Mouse (Mus musculus): Measurements from ENCODE around the gene Slit3. TPM values are rescaled to one million over a fixed set of nuclear protein-coding genes. Genes with fewer than 3 reads are reported as not detected.
A peak's percentile ranks its signal among the peaks of the same experiment; 100 is the strongest.

The Slit3 gene
- polyA plus RNA-seq, 1 experiment, result 211 TPM

- H3K4me3 ChIP-seq (ENCODE audit: insufficient read depth, low read length), result no peak overlapping the region
- H3K27ac ChIP-seq (ENCODE audit: insufficient read depth, low read length), result no peak overlapping the region
- H3K4me1 ChIP-seq (ENCODE audit: control insufficient read depth, insufficient read depth, low read length), result no peaks in the 10 kb centered on the region; the same call in 1 of the 2 replicates
- TF ChIP-seq CTCF (IDR thresholded peaks at IDR 0.05; ENCODE audit: borderline replicate concordance, insufficient read depth, low read length) (no peak), POLR2A (IDR thresholded peaks at IDR 0.05; ENCODE audit: low read depth, low read length) (no peak)
Observed at GRCm38 (mm10) chr11:35340752-35341151, 219.7 kb downstream of the Slit3 start.

- H3K27ac ChIP-seq (ENCODE audit: insufficient read depth, low read length), result no peak overlapping the region
- TF ChIP-seq CTCF (IDR thresholded peaks at IDR 0.05; ENCODE audit: borderline replicate concordance, insufficient read depth, low read length), result no peak
- no peak for TF ChIP-seq POLR2A (IDR thresholded peaks at IDR 0.05; ENCODE audit: low read depth, low read length)
- H3K4me3 ChIP-seq (ENCODE audit: insufficient read depth, low read length), result no peak overlapping the region
- no peaks in the 10 kb centered on the region; the same call in 1 of the 2 replicates for H3K4me1 ChIP-seq (ENCODE audit: control insufficient read depth, insufficient read depth, low read length)
Observed at GRCm38 (mm10) chr11:35342486-35342885, 221.5 kb downstream of the Slit3 start.

GRCm38 (mm10) chr11:35345696-35346480 is 224.9 kb downstream of the Slit3 start:
- H3K4me1 ChIP-seq (ENCODE audit: control insufficient read depth, insufficient read depth, low read length), result peaks cover 7% of the 10 kb centered on the region
- H3K4me3 ChIP-seq (ENCODE audit: insufficient read depth, low read length), result no peak overlapping the region
- no peak overlapping the region for H3K27ac ChIP-seq (ENCODE audit: insufficient read depth, low read length)
- no peak for TF ChIP-seq POLR2A (IDR thresholded peaks at IDR 0.05; ENCODE audit: low read depth, low read length)
- no peak for TF ChIP-seq CTCF (IDR thresholded peaks at IDR 0.05; ENCODE audit: borderline replicate concordance, insufficient read depth, low read length)

- no peak overlapping the region for H3K4me3 ChIP-seq (ENCODE audit: insufficient read depth, low read length)
- H3K27ac ChIP-seq (ENCODE audit: insufficient read depth, low read length), result no peak overlapping the region; the same call in 1 of the 2 replicates
- H3K4me1 ChIP-seq (ENCODE audit: control insufficient read depth, insufficient read depth, low read length), result peaks cover 11% of the 10 kb centered on the region
- TF ChIP-seq POLR2A (IDR thresholded peaks at IDR 0.05; ENCODE audit: low read depth, low read length) (no peak), CTCF (IDR thresholded peaks at IDR 0.05; ENCODE audit: borderline replicate concordance, insufficient read depth, low read length) (no peak)
Observed at GRCm38 (mm10) chr11:35348099-35348498, 227.1 kb downstream of the Slit3 start.

- no peak for TF ChIP-seq POLR2A (IDR thresholded peaks at IDR 0.05; ENCODE audit: low read depth, low read length)
- TF ChIP-seq CTCF (IDR thresholded peaks at IDR 0.05; ENCODE audit: borderline replicate concordance, insufficient read depth, low read length), result no peak
- Histone ChIP-seq H3K4me1 (ENCODE audit: control insufficient read depth, insufficient read depth, low read length) (peaks cover 14% of the 10 kb centered on the region), H3K4me3 (ENCODE audit: insufficient read depth, low read length) (no peak overlapping the region), H3K27ac (ENCODE audit: insufficient read depth, low read length) (peak overlapping the region; percentile 4)
Observed at GRCm38 (mm10) chr11:35350968-35351367, 229.9 kb downstream of the Slit3 start.

- Histone ChIP-seq H3K4me1 (ENCODE audit: control insufficient read depth, insufficient read depth, low read length) (peaks cover 15% of the 10 kb centered on the region), H3K4me3 (ENCODE audit: insufficient read depth, low read length) (no peak overlapping the region), H3K27ac (ENCODE audit: insufficient read depth, low read length) (peak overlapping the region; percentile 4; the same call in 1 of the 2 replicates)
- TF ChIP-seq CTCF (IDR thresholded peaks at IDR 0.05; ENCODE audit: borderline replicate concordance, insufficient read depth, low read length) (no peak), POLR2A (IDR thresholded peaks at IDR 0.05; ENCODE audit: low read depth, low read length) (no peak)
Observed at GRCm38 (mm10) chr11:35351376-35351775, 230.4 kb downstream of the Slit3 start.

- no peak overlapping the region for H3K4me3 ChIP-seq (ENCODE audit: insufficient read depth, low read length)
- peak overlapping the region; percentile 67 for H3K27ac ChIP-seq (ENCODE audit: insufficient read depth, low read length)
- TF ChIP-seq CTCF (IDR thresholded peaks at IDR 0.05; ENCODE audit: borderline replicate concordance, insufficient read depth, low read length) (no peak), POLR2A (IDR thresholded peaks at IDR 0.05; ENCODE audit: low read depth, low read length) (no peak)
- peaks cover 10% of the 10 kb centered on the region for H3K4me1 ChIP-seq (ENCODE audit: control insufficient read depth, insufficient read depth, low read length)
Observed at GRCm38 (mm10) chr11:35355811-35356210, 234.8 kb downstream of the Slit3 start.

- H3K4me1 ChIP-seq (ENCODE audit: control insufficient read depth, insufficient read depth, low read length), result peaks cover 2% of the 10 kb centered on the region
- H3K27ac ChIP-seq (ENCODE audit: insufficient read depth, low read length), result no peak overlapping the region
- TF ChIP-seq POLR2A (IDR thresholded peaks at IDR 0.05; ENCODE audit: low read depth, low read length) (no peak), CTCF (IDR thresholded peaks at IDR 0.05; ENCODE audit: borderline replicate concordance, insufficient read depth, low read length) (no peak)
- H3K4me3 ChIP-seq (ENCODE audit: insufficient read depth, low read length), result no peak overlapping the region
Observed at GRCm38 (mm10) chr11:35361071-35361470, 240.0 kb downstream of the Slit3 start.

- Histone ChIP-seq H3K27ac (ENCODE audit: insufficient read depth, low read length) (no peak overlapping the region), H3K4me3 (ENCODE audit: insufficient read depth, low read length) (no peak overlapping the region), H3K4me1 (ENCODE audit: control insufficient read depth, insufficient read depth, low read length) (no peaks in the 10 kb centered on the region)
- TF ChIP-seq CTCF (IDR thresholded peaks at IDR 0.05; ENCODE audit: borderline replicate concordance, insufficient read depth, low read length) (no peak), POLR2A (IDR thresholded peaks at IDR 0.05; ENCODE audit: low read depth, low read length) (no peak)
Observed at GRCm38 (mm10) chr11:35362975-35363374, 242.0 kb downstream of the Slit3 start.

- H3K27ac ChIP-seq (ENCODE audit: insufficient read depth, low read length), result no peak overlapping the region
- TF ChIP-seq CTCF (IDR thresholded peaks at IDR 0.05; ENCODE audit: borderline replicate concordance, insufficient read depth, low read length), result no peak
- TF ChIP-seq POLR2A (IDR thresholded peaks at IDR 0.05; ENCODE audit: low read depth, low read length), result no peak
- H3K4me3 ChIP-seq (ENCODE audit: insufficient read depth, low read length), result no peak overlapping the region
- H3K4me1 ChIP-seq (ENCODE audit: control insufficient read depth, insufficient read depth, low read length), result no peaks in the 10 kb centered on the region
Observed at GRCm38 (mm10) chr11:35364469-35364868, 243.4 kb downstream of the Slit3 start.
